Mouse (Mus musculus) central nervous system, embryonic 18 days (tissue): ENCODE results near the gene Tgfbi. TPM values are rescaled to one million over a fixed set of nuclear protein-coding genes. Genes with fewer than 3 reads are reported as not detected.

ENCODE experiments used
- polyA plus RNA-seq: library from polyadenylated mRNA; depleted of rRNA; stranded (reverse); fragments of >200 nt; gene quantifications from 2 replicates; pipeline ENCODE4 v1.2.3, GENCODE M21; 2012; rRNA removed

Gene Tgfbi
- polyA plus RNA-seq: 7.2 and 9.1 TPM in 2 replicates

DNA sequence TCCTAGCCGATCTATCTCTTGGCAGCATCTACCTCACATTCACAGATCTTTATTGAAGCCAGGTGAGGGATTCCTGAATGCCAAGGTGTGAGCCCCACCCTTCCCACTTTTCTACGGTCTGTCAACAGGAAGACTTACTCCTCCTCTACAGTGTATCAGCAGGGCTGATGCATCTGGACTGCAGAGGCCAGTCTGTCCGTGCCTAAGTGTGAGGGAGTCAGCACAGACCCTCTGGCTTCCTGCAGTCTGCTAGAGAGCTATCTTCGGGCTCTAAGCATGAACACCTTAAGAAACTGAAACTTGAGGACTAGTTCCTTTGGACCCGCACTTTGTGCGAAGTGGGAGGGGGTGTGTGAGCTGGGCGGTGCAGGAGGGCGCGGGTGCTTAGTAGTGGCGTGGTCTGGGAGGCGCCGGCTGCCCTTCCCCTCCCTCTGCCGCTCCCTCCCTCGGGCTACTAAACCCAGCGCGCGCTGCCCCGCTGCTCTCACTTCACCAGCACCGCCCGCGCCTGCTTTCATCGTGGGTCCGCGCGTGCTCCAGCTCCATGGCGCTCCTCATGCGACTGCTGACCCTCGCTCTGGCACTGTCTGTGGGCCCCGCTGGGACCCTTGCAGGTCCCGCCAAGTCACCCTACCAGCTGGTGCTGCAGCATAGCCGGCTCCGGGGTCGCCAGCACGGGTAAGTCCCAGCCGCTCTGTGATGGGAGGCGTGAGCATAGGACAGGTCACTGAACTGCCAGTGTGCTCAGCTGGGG, at the start of gene Tgfbi:
Gene Tgfbi (plus strand): TSS at position 421 of the 754 bp plus-strand sequence.

Other genes starting within 250 kb of the Tgfbi start
- not detected in 2 replicates for gene Gm3045, start 182.9 kb upstream of the Tgfbi start, polyA plus RNA-seq
- gene Slc25a48, start 171.2 kb upstream of the Tgfbi start, polyA plus RNA-seq: 0.12 and 0.57 TPM in 2 replicates
- gene Il9, start 127.3 kb upstream of the Tgfbi start, polyA plus RNA-seq: not detected in 2 replicates
- 4.4 and 5.0 TPM in 2 replicates for gene Fbxl21, start 87.1 kb upstream of the Tgfbi start, polyA plus RNA-seq
- not detected in 2 replicates for gene Lect2, start 61.0 kb upstream of the Tgfbi start, polyA plus RNA-seq
- 35.1 and 37.9 TPM in 2 replicates for gene Smad5, start 93.5 kb downstream of the Tgfbi start, polyA plus RNA-seq
- 2.4 and 2.6 TPM in 2 replicates for gene Gm45623, start 144.3 kb downstream of the Tgfbi start, polyA plus RNA-seq